Mouse (Mus musculus): ENCODE data around the gene Elovl7.

Elovl7 gene

GRCm38 (mm10) chr13:108302957-108303675 is 88.9 kb downstream of the Elovl7 start:
- DNase-seq (ENCODE audit: low read depth, low spot score) = no peak

DNA sequence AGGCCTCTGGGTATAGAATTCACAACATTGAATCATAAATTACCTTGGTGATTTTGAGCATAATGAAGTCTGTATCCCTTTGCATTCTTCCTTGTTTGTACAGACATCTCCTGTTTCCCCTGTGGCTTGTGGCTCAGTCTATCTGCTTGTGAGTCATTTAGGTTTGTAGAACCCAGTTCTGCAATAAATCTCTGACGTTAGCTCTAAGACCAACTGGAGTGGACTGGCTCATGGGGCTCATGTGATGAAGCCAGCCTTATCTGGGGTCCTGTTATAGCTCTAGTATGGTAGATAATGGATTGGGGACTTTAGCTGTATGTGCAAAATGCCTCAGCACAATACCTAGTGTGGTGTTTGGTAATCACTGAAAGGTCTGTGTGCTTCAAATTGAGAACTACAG is 89.6 kb downstream of the Elovl7 start:
- DNase-seq (ENCODE audit: low read depth, low spot score) = no peak

GRCm38 (mm10) chr13:108304680-108305079 is 90.5 kb downstream of the Elovl7 start:
- no peak for DNase-seq (ENCODE audit: low read depth, low spot score)

- peak; percentile 79 for DNase-seq (ENCODE audit: low read depth, low spot score)
Measured at GRCm38 (mm10) chr13:108315702-108316486, 101.7 kb downstream of the Elovl7 start, which contains the start of gene Depdc1b. Gene Depdc1b (plus strand): TSS chr13:108316332.

GRCm38 (mm10) chr13:108316487-108316903 is 102.3 kb downstream of the Elovl7 start:
- no peak for DNase-seq (ENCODE audit: low read depth, low spot score)

DNA sequence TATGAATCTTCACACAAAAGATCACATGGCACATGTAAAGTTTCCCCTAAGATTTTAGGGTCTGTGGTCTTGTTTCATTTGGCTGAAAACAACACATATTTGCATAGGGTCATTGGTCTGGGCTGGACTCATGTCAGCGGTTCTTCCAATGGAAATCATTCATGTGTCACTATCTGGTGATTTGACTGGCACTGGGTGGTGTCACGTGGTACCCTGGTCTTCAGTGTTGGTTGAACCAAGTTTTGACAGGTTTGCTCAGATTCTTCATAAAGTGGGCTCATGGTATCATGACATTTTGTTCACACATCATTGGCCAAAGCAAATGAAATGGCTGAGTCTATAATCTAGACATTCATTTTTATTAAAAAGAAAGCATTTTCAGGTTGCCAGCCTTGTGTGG is 103.2 kb downstream of the Elovl7 start:
- no peak for DNase-seq (ENCODE audit: low read depth, low spot score)

GRCm38 (mm10) chr13:108319028-108319427 is 104.8 kb downstream of the Elovl7 start:
- no peak for DNase-seq (ENCODE audit: low read depth, low spot score)

GRCm38 (mm10) chr13:108320216-108320615 is 106.0 kb downstream of the Elovl7 start:
- DNase-seq (ENCODE audit: low read depth, low spot score) = no peak

- DNase-seq (ENCODE audit: low read depth, low spot score) = no peak
Measured at GRCm38 (mm10) chr13:108322466-108322865, 108.3 kb downstream of the Elovl7 start.

DNA sequence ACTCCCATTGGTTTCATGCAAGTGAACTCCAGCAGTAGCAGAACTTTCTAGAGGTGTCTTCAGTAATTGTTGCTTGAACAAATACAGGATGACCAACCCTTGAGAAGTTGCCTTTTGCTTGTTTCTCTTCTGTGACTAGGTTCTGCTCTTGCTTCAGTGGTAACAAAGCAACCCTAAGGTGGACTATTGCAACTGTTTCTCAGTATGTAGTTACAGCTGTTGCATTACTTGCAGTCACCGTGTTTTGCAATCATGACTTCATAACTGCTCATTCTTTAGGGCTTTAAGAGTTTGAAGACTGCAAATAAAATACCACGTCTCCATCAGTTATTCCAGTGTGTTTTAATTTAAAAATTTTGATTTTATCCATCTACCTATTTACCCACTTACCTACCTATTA is 109.1 kb downstream of the Elovl7 start:
- no peak for DNase-seq (ENCODE audit: low read depth, low spot score)

DNA sequence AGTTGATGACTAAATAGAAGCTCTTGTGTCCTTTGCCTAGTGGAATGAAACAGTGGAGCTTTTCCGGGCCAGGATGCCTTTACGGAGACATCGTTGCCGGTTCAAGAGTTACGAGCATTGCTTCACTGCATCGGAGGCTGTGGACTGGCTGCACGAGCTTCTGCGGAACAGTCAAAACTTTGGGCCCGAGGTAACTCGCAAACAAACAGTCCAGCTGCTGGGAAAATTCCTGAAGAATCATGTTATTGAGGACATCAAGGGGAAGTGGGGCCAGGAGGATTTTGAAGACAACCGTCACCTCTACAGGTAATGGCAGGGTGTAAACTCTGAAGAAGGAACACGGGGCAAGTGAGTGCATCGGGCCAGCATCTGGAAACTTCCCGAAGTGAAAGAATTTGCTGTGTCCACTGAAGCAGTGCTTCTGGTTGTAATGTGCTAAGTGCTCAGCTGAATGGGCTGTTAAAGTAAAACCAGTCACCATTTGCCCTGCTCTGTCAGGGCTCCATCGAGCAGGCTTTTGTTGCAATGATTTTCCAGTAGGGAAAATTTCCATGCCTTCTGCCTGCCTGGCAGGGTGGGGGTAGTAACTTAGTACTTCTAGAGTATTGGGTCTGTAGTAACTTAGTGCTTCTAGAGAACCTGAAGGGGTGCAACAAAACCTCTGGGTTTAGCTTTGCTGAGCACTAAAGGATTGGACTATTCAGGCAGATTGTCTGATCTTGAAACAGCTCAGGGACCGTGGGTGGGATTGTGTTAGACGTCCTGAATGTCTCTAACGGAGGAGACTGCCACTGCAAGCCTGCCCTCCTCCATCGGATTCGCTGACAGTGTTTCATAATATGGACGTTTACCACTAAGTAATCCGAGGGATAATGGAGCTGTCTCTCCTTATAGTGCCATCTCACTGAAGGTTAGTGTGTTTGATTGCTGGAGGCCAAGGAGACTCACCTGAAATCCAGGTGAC is 109.9 kb downstream of the Elovl7 start:
- no peak for DNase-seq (ENCODE audit: low read depth, low spot score)

- DNase-seq (ENCODE audit: low read depth, low spot score) = no peak
Measured at GRCm38 (mm10) chr13:108325871-108326270, 111.7 kb downstream of the Elovl7 start.

DNA sequence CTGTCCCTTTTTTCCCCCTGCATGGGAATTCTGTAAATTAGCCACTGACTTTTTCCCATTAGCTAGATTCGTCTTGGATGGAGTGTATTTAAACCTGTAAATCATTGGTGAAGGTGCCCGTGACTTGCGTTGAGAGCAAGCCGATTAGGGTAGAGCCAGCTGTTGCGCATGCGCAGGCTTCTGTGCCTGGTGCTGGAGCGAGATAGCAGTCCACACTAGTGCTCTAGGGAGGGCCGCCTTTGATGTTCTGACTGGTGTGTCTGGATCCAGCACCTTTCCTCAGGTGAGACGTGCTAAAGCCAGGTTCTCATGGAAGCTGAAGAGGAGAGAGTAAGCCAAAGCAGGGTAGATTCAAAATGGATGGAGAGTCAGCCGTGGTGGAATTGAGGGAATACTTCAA is 112.1 kb downstream of the Elovl7 start:
- DNase-seq (ENCODE audit: low read depth, low spot score) = no peak

- DNase-seq (ENCODE audit: low read depth, low spot score) = no peak
Measured at GRCm38 (mm10) chr13:108327047-108327446, 112.8 kb downstream of the Elovl7 start.

DNA sequence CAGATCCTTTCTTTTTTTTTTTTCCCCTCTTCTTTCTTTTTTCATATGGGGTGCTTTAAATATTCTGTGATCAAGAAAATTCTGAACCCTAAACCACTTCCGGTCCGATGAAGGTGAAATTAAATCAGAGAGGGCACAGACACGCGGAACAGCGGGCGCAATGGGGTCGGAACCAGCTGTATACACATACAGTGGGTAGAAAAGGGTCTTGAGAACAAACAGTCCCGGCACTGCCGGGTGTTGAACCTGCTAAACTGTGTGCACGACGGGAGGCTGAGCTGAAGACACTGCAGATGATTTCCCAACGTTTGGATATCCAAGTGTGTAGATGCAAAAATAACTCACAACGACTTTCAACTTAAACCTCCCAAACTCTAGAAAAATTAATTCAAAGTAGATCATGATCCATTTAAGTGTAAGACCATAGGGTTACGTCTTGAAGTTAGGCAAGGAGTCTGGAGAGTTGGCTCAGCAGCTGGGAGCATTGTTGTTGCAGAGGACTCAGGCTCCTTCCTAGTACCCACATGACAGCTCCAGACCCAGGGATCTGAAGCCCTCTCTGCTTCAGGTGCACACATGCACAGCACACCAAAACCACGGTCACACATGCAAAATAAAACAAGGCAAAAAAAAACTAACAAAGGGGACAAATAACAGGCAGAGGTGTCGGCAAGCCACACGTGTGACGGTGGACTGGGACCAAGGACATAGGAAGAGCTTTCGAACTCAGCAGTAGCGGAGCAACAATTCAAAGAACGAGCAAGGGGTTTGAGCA is 114.4 kb downstream of the Elovl7 start:
- no peak for DNase-seq (ENCODE audit: low read depth, low spot score)

- no peak for DNase-seq (ENCODE audit: low read depth, low spot score)
Measured at GRCm38 (mm10) chr13:108329693-108330092, 115.5 kb downstream of the Elovl7 start.
